Mouse (Mus musculus) kidney, postnatal 14 days (tissue): Measurements from ENCODE around the gene Ctnnd2.

Experiments used
- DNase-seq: peaks from one replicate; pipeline ENCODE4 v3.0.0; 2022; ENCODE audit warnings: mixed read lengths

Ctnnd2 gene

GRCm38 (mm10) chr15:30657588-30657987 is 485.2 kb downstream of the Ctnnd2 start:
- no peak for DNase-seq

GRCm38 (mm10) chr15:30660539-30661149 is 488.3 kb downstream of the Ctnnd2 start:
- DNase-seq = no peak

- no peak for DNase-seq
Observed at GRCm38 (mm10) chr15:30661689-30662422, 489.5 kb downstream of the Ctnnd2 start.

- DNase-seq = no peak
Observed at GRCm38 (mm10) chr15:30667819-30668587, 495.6 kb downstream of the Ctnnd2 start.

GRCm38 (mm10) chr15:30681939-30682338 is 509.5 kb downstream of the Ctnnd2 start:
- no peak for DNase-seq

- DNase-seq = no peak
Observed at GRCm38 (mm10) chr15:30682360-30683119, 510.1 kb downstream of the Ctnnd2 start.

GRCm38 (mm10) chr15:30686206-30687101 is 514.1 kb downstream of the Ctnnd2 start:
- no peak for DNase-seq

- DNase-seq = no peak
Observed at GRCm38 (mm10) chr15:30693754-30694205, 521.4 kb downstream of the Ctnnd2 start.

GRCm38 (mm10) chr15:30694286-30694685 is 521.9 kb downstream of the Ctnnd2 start:
- DNase-seq = no peak

GRCm38 (mm10) chr15:30695859-30696258 is 523.5 kb downstream of the Ctnnd2 start:
- DNase-seq = no peak

- DNase-seq = no peak
Observed at GRCm38 (mm10) chr15:30697356-30697755, 525.0 kb downstream of the Ctnnd2 start.

GRCm38 (mm10) chr15:30700762-30701161 is 528.4 kb downstream of the Ctnnd2 start:
- DNase-seq = peak; percentile 10

- no peak for DNase-seq
Observed at GRCm38 (mm10) chr15:30701592-30701991, 529.2 kb downstream of the Ctnnd2 start.

GRCm38 (mm10) chr15:30709026-30709753 is 536.8 kb downstream of the Ctnnd2 start:
- DNase-seq = peak; percentile 7

- no peak for DNase-seq
Observed at GRCm38 (mm10) chr15:30709754-30710105, 537.3 kb downstream of the Ctnnd2 start.

- no peak for DNase-seq
Observed at GRCm38 (mm10) chr15:30714823-30715222, 542.4 kb downstream of the Ctnnd2 start.

GRCm38 (mm10) chr15:30718811-30719210 is 546.4 kb downstream of the Ctnnd2 start:
- no peak for DNase-seq

GRCm38 (mm10) chr15:30719226-30719625 is 546.8 kb downstream of the Ctnnd2 start:
- no peak for DNase-seq

- no peak for DNase-seq
Observed at GRCm38 (mm10) chr15:30721098-30721497, 548.7 kb downstream of the Ctnnd2 start.

GRCm38 (mm10) chr15:30726066-30726465 is 553.7 kb downstream of the Ctnnd2 start:
- DNase-seq = no peak

GRCm38 (mm10) chr15:30738178-30738577 is 565.8 kb downstream of the Ctnnd2 start:
- DNase-seq = no peak
